Mouse (Mus musculus) adrenal gland, adult (tissue): ENCODE measurements at regions not wholly inside any gene's neighbourhood (a gene's known extent, or its start where the extent isn't known, plus 50 kb on each side); places are given as distances from the start of the nearest gene placed in this dataset.

Experiments used
- DNase-seq, 2 experiments: peaks; one replicate each; pipeline ENCODE4 v3.0.0; 2022 to 2023; ENCODE audit warnings: low spot score in 1 of 2; ENCODE audit not compliant: inconsistent age in 2 of 2

- DNase-seq, result peak; percentile 27 to 70
These were observed 480.8 kb downstream of the 1810013L24Rik start for GRCm38 (mm10) chr16:9310744-9311143.

- DNase-seq, result no peak
These were observed 505.7 kb downstream of the 1810013L24Rik start for GRCm38 (mm10) chr16:9335626-9336025.

GRCm38 (mm10) chr16:9336063-9336462, 506.2 kb downstream of the 1810013L24Rik start:
- no peak for DNase-seq

GRCm38 (mm10) chr16:9339456-9339855, 509.6 kb downstream of the 1810013L24Rik start:
- DNase-seq, result peak in 1 of 2 experiments; percentile 76

GRCm38 (mm10) chr16:9341245-9341644, 511.3 kb downstream of the 1810013L24Rik start:
- peak in 1 of 2 experiments; percentile 64 for DNase-seq

- no peak for DNase-seq
These were observed 523.9 kb downstream of the 1810013L24Rik start for GRCm38 (mm10) chr16:9353811-9354210.

GRCm38 (mm10) chr16:9354331-9355030, 524.6 kb downstream of the 1810013L24Rik start:
- DNase-seq, result no peak

- DNase-seq, result no peak
These were observed 528.8 kb downstream of the 1810013L24Rik start for GRCm38 (mm10) chr16:9358651-9359050.

GRCm38 (mm10) chr16:9359399-9360135, 529.7 kb downstream of the 1810013L24Rik start:
- peak; percentile 62 to 87 for DNase-seq

- peak in 1 of 2 experiments; percentile 46 for DNase-seq
These were observed 530.9 kb downstream of the 1810013L24Rik start for GRCm38 (mm10) chr16:9360741-9361255.

- DNase-seq, result no peak
These were observed 532.2 kb downstream of the 1810013L24Rik start for GRCm38 (mm10) chr16:9362116-9362515.

- DNase-seq, result no peak
These were observed 534.2 kb downstream of the 1810013L24Rik start for GRCm38 (mm10) chr16:9364105-9364504.

- DNase-seq, result no peak
These were observed 561.1 kb downstream of the 1810013L24Rik start for GRCm38 (mm10) chr16:9390986-9391385.

- DNase-seq, result no peak
These were observed 574.8 kb downstream of the 1810013L24Rik start for GRCm38 (mm10) chr16:9404736-9405135.

GRCm38 (mm10) chr16:9408196-9408595, 578.3 kb downstream of the 1810013L24Rik start:
- DNase-seq, result peak in 1 of 2 experiments; percentile 27

- DNase-seq, result no peak
These were observed 564.9 kb downstream of the Grin2a start for GRCm38 (mm10) chr16:9430509-9430908.

- no peak for DNase-seq
These were observed 556.0 kb downstream of the Grin2a start for GRCm38 (mm10) chr16:9439300-9439856.

- no peak for DNase-seq
These were observed 555.5 kb downstream of the Grin2a start for GRCm38 (mm10) chr16:9439891-9440290.

GRCm38 (mm10) chr16:9452058-9452457, 543.3 kb downstream of the Grin2a start:
- DNase-seq, result no peak

- DNase-seq, result no peak
These were observed 537.8 kb downstream of the Grin2a start for GRCm38 (mm10) chr16:9457574-9457973.

GRCm38 (mm10) chr16:9462497-9462896, 532.9 kb downstream of the Grin2a start:
- no peak for DNase-seq

GRCm38 (mm10) chr16:9469394-9469793, 526.0 kb downstream of the Grin2a start:
- peak in 1 of 2 experiments; percentile 37 for DNase-seq
